Mouse (Mus musculus) brain, adult 2 months (tissue): ENCODE data around the gene Lasp1.
"Not testable (repeated sequence)": the region's sequence is repeated elsewhere in the genome, so short reads cannot be mapped to it uniquely, and the experiment has no call there.

ENCODE experiments used
- DNase-seq: peaks from one replicate; pipeline ENCODE4 v3.0.0; 2011; ENCODE audit warnings: low read depth, low spot score

Gene Lasp1

DNA sequence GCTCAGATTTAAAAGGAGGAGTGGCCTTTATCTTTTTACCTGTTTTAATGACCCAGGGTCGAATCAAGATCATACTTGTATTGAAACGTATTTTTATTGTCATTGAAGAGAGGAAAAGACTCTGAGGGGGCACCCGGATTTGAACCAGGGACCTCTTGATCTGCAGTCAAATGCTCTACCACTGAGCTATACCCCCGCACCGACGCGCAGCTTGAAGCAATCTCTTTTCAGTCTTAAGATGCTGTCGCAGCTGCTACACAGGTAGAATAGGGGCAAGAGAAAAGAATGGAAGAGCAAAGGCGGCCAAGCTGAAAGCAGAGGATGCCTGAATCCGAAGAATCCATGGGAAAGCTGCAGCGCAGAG is at the start of gene Lasp1:
Gene Lasp1, plus strand, starts transcription at position 219 of the 364 bp plus-strand sequence.
- peak; percentile 93 for DNase-seq

DNA sequence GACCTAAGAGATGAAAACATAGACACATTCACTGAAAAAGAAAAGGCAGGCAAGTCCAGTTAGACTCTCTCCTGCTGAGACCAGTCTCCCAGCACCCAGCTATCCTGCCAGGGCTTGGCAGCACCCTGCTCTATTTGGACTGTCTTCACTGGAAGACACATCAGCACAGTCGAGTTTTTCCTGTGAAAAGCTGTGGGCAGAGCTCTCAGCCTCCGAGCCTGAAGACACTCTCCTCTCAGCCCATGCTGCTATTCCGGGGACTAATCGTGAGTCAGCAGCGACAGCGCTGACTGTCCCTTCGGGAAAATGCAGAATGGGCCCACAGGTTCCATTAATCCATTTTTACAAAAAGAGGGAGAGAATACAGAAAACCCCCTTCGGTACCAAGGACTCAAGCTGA is 45.5 kb upstream of the Lasp1 start:
- DNase-seq, result peak; percentile 88

DNA sequence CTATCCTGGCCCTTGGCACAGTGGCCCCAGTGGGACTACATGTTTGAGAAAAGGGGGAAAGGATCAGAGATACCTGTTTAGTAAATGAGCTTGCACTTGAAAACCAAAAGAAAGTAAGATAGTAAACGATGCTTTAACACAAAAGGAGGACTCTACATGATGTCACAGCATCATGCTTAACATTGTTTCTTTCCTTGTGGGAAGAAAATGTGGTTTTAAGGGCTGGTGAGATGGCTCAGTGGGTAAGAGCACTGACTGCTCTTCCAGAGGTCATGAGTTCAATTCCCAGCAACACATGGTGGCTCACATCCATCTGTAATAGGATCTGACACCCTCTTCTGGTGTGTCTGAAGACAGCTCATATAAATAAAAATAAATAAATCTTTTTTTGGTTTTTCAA is 40.7 kb upstream of the Lasp1 start:
- DNase-seq, result no peak

- no peak for DNase-seq
These were observed 39.9 kb upstream of the Lasp1 start for GRCm38 (mm10) chr11:97758942-97759341.

GRCm38 (mm10) chr11:97761638-97762037 is 37.2 kb upstream of the Lasp1 start:
- DNase-seq, result no peak

- DNase-seq, result peak; percentile 99
These were observed 32.5 kb upstream of the Lasp1 start, which contains the start of gene Cwc25 for GRCm38 (mm10) chr11:97766154-97766881. TSS of gene Cwc25 (minus strand) at chr11:97766556.

GRCm38 (mm10) chr11:97769704-97770103 is 29.1 kb upstream of the Lasp1 start:
- no peak for DNase-seq

DNA sequence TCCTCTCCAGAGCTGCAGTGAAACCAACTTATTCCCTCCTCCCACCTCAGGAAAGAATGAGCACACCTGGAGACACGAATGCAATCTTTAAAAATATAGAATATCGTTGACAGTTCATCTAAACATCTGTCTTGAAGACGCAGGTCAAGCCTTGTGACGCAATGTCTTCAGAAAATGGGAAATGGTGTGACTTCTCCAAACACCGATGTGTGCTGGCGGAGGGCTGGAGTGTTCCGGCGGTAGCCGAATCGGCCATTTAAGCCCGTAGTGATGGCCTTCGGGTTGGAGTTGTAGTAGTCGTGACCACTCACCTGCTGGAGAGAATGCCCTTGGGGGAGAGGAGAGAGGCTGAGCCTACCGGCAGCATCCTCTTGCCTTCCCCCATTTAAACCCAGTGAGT is 27.4 kb upstream of the Lasp1 start:
- no peak for DNase-seq

DNA sequence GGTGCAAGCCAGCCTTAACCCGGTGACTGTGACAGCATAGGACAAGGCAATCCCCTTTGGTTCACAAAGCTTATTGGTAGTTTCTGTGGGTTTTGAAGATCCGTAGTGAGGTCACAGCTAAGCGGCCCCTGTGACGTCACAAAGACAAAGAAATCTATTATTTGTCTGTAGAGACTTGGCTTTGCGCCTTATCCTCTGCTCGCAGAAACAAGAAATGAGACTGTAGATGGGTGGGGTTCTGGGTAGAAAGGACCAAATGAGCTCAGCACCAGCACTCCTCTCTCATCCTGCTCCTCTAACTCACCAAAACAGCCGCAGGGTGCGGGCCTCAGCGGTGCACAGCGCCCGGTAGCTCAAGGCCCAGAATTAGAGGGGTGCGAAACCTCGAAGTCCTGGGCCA is 23.6 kb upstream of the Lasp1 start:
- no peak for DNase-seq

DNA sequence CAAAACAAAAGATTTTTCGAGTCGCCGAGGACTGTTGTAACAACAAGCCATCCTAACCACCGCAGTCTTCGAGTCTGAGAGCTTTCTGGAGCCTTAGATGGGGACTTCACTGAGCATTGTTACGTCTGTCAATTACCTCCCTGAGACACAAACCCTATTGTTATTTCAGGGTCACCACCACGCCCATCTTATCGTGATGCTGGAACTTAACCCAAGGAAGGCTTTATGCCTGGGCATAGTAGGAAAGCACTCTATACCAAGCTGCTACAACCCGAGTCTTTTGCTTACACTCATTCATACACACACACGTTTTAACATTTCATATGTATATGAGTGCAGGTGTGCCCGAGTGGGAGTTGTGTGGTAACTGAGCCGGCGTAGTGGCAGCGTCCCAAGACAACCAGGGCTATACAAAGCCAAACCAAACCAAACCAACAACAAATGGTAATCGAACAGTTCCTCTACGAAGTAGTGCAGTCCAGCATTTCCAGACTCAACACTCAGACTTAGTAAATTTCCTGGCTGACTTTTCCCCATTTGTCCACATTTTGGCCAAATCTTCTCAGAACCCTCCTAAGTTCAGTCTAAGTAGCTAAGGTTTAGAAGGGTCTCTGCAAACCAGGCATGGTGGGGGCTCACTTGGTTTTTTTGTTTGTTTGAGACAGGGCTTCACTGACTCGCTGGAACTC is 22.8 kb upstream of the Lasp1 start, which contains the start of gene 1700001P01Rik:
Gene 1700001P01Rik, minus strand, starts transcription at position 111 of the 689 bp plus-strand sequence.
- no peak for DNase-seq

- DNase-seq, result no peak
These were observed 22.2 kb upstream of the Lasp1 start for GRCm38 (mm10) chr11:97776497-97777128.

DNA sequence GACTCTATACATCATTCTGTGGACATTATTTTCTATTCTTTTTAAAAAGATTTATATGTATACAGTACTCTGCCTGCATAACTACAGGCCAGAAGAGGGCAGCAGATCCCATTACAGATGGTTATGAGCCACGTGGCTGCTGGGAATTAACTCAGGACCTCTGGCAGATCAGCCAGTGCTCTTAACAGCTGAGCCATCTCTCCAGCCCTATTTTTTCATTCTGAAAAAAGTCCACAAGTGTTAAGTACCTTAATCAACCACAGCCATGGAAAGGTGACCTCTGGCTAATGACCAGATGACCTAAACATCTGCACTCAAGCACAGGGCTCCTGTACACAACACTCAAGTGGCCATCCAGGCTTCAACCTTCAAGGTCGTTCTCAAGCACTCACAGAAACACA is 21.7 kb upstream of the Lasp1 start:
- DNase-seq, result peak; percentile 49

DNA sequence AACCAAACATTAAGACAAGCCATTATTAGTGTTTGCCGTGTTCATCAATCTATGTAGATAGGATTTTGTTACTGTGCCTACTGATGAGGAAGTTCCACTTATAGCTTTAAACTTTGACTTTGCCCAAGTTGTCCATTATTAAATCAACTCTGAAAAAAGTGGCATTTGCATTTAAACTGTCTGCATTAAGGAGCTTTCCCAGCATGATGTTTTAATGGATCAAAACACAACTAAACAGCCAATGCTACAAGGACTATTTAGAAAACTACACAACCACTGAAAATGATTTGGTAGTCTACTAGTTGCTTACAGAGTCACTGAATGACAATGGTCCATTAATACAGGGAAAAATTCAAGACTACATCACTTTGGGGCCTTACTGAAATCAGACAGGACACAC is 19.9 kb upstream of the Lasp1 start:
- no peak for DNase-seq

DNA sequence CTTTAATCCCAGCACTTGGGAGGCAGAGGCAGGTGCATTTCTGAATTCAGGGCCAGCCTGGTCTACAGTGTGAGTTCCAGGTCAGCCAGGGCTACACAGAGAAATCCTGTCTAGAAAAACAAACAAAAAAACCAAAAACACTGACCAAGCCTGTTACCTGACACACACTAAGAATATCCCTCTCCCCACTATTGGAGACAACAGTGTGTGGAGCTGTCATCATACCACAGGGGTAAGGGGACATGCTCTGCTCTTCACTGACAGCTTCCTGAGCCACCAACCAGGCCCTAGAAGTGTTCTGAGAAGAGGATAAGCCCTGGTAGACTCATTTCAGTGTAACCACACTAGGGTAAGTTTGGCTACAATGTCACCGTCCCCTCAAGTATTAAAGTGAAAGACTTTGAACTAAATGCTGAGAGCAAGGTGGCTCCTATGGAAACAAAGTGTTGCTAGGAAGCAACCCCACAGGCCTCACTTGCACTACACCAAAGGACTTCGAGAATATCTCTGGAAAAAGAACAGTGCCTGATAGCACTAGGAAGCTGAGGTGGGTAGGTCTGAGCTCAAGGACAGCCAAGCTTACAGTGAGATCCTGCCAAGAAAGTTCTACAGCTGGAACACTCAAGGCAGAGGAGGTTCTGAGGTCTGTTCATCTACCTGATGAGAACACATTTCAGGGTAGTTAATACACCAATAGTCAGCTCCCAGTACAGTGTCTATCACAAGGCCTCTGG is 18.7 kb upstream of the Lasp1 start:
- no peak for DNase-seq

DNA sequence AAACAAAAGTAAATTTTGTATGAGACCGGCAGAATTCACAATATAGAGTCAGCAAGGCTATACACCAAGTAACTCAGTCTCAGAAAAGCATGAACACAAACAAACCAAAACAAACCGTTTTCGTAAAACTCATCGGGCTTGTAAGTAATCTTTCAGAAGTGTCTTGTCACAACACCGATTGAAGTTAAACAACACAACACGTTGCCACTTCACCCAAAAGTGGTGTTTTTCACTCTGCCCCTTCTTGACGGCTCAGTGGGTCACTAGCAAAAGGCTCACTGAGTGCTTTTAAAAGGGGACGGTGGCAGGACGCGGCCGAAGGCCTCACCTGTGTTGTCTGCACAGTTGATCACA is 17.3 kb upstream of the Lasp1 start:
- no peak for DNase-seq

DNA sequence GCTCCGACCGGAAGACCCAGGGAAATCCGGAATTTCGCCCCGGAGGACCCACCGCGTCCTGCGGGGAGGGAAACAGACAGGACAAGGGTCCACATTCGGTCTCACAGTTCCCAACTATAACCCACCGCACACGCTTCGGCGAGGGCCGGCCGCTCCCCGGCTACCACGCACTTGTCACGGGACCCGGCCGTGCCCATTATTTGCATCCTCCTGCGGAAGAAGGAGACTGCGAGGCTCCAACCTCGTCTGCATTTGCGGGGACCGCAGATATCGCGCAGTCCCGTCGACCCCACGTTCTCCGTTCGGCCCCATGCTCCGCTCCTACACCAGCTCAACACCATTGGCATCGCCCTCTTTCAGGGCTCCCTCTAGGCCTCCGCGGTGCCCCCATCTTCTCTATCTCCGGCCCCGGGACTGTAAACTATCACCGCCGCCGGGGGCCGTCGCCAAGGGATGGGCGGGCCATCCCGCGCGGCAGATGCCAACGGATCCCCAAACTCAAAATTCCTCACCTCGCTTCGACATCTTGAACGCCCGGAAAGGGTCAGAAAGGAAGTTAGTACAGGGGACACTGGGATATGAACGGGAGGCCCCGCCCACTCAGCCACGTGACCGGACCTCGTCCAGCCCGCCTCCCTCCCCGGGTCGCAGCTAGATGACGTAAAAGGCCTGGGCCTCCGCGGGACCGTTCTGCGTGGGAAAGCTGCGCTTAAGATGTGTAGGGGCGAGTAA is 16.8 kb upstream of the Lasp1 start, which contains the start of gene Rpl23:
Gene Rpl23, minus strand, starts transcription at position 606 of the 732 bp plus-strand sequence.
- DNase-seq, result peak; percentile 99

- DNase-seq, result no peak
These were observed 16.3 kb upstream of the Lasp1 start for GRCm38 (mm10) chr11:97782564-97782895.

- no peak for DNase-seq
These were observed 10.8 kb upstream of the Lasp1 start for GRCm38 (mm10) chr11:97787961-97788360.

- DNase-seq, result no peak
These were observed 9.1 kb upstream of the Lasp1 start for GRCm38 (mm10) chr11:97789727-97790126.

GRCm38 (mm10) chr11:97790778-97791438 is 7.9 kb upstream of the Lasp1 start:
- not testable (repeated sequence) for DNase-seq

GRCm38 (mm10) chr11:97793165-97793564 is 5.6 kb upstream of the Lasp1 start:
- peak; percentile 76 for DNase-seq
